Mouse (Mus musculus) brain, embryonic 14.5 days (tissue): ENCODE data around the gene Foxr2.

ENCODE experiments used
- CTCF ChIP-seq: fragments of 200-500 bp; IDR thresholded peaks from 2 replicates; pipeline ENCODE4 v1.5.1; 2012; ENCODE audit warnings: inconsistent platforms, mild to moderate bottlenecking, moderate library complexity, borderline replicate concordance; ENCODE audit not compliant: insufficient read depth, insufficient read length; ENCODE audit errors: extremely low read depth
- POLR2A ChIP-seq: fragments of 200-500 bp; IDR thresholded peaks from 2 replicates; pipeline ENCODE4 v1.6.1; 2012; ENCODE audit warnings: mild to moderate bottlenecking, inconsistent platforms, borderline replicate concordance; ENCODE audit not compliant: poor library complexity, insufficient read depth, insufficient read length, severe bottlenecking; ENCODE audit errors: extremely low read depth

DNA sequence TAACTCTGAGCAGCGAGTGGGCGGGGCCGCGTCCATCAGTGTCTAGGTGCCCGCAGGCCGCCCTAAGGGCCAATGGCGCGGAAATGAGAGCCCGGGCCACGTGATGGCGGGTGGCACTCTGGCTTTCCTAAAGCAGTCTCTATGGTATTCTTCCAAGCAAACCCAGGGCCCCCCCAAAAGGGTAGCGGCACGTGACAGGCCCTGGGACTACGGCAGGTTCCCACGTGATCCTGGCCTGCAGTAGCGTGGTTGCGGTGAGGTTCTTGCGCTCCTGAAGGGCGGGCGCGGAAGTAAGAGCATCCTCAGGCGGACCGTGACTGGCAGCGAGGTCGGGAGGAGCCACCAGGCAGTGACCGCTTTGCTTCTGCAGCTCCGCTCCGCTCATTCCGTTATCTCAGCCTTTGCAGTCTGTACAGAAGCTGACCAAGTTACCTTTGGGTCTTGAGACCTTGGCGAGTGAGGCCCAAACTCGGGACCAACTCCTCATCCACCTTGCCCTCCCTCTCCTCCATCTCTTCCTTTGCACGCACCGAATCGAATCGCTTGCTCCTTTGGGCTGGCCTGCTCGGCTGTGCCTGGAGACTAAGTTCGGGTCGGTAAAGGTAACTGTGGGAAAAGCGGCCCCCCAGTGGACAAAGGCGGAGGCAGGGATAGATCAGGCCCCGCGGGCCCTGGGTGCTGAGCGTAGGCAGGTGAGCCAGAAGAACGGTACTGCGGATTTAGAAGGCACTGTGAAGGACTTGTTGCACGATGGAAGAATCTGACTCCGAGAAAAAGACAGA, 21.3 kb downstream of the Foxr2 start, which contains the start of gene Rragb:
- TF ChIP-seq POLR2A: no peak
- TF ChIP-seq CTCF: peak; percentile 38; the same call in 1 of the 2 replicates
